Mouse (Mus musculus) heart, adult 2 months (tissue): ENCODE data around the gene Irgm2.

Source experiments
- CTCF ChIP-seq: fragments of 200-600 bp; IDR thresholded peaks from 2 replicates; pipeline ENCODE4 v1.8.1; 2022; ENCODE audit warnings: antibody characterized with exemption, mild to moderate bottlenecking, moderate library complexity
- EP300 ChIP-seq: fragments of 200-500 bp; IDR thresholded peaks from 2 replicates; pipeline ENCODE4 v1.6.1; 2011; ENCODE audit warnings: low read depth, low read length, control low read depth; ENCODE audit not compliant: insufficient read depth
- POLR2A ChIP-seq: fragments of 200-500 bp; IDR thresholded peaks from 2 replicates; pipeline ENCODE4 v1.6.1; 2011; ENCODE audit warnings: mild to moderate bottlenecking, low read depth, low read length, control low read depth; ENCODE audit not compliant: insufficient read depth

GRCm38 (mm10) chr11:58238840-58239791 lies 39.7 kb downstream of the Irgm2 start:
- TF ChIP-seq CTCF (peak; percentile 43), POLR2A (no peak), EP300 (no peak)
